Mouse (Mus musculus) heart, embryonic 16.5 days (tissue): ENCODE results near the gene Adamts7. TPM values are rescaled to one million over a fixed set of nuclear protein-coding genes. Genes with fewer than 3 reads are reported as not detected.

Experiments
- ATAC-seq: fragments of 200-750 bp; cut with Nextera tagmentation; replicated peaks from 2 replicates; pipeline ENCODE4 v1.8.0; 2017; ENCODE audit warnings: moderate number of reproducible peaks; ENCODE audit not compliant: insufficient read depth, low FRiP score; ENCODE audit errors: extremely low read depth
- H3K27ac ChIP-seq: fragments of 300-500 bp; sonication (generic); 2 replicates; pipeline ENCODE4 v1.5.1; 2014; ENCODE audit warnings: mild to moderate bottlenecking, low read length, control low read depth, moderate library complexity
- H3K27me3 ChIP-seq: fragments of 300-500 bp; sonication (generic); 2 replicates; pipeline ENCODE4 v1.6.1; 2014; ENCODE audit warnings: low read length, mixed read lengths; ENCODE audit not compliant: control insufficient read depth, insufficient read depth
- H3K36me3 ChIP-seq: fragments of 300-500 bp; sonication (generic); 2 replicates; pipeline ENCODE4 v1.6.1; 2014; ENCODE audit not compliant: control insufficient read depth, insufficient read depth
- H3K4me1 ChIP-seq: fragments of 300-500 bp; sonication (generic); 2 replicates; pipeline ENCODE4 v1.6.1; 2014; ENCODE audit warnings: low read length, mixed read lengths; ENCODE audit not compliant: control insufficient read depth, insufficient read depth
- H3K4me2 ChIP-seq: fragments of 300-500 bp; sonication (generic); 2 replicates; pipeline ENCODE4 v1.6.1; 2014; ENCODE audit warnings: low read depth, mild to moderate bottlenecking, control low read depth, low read length
- H3K4me3 ChIP-seq: fragments of 300-500 bp; sonication (generic); 2 replicates; pipeline ENCODE4 v1.5.1; 2014; ENCODE audit warnings: mild to moderate bottlenecking, control low read depth, low read length
- H3K9ac ChIP-seq: fragments of 300-500 bp; sonication (generic); 2 replicates; pipeline ENCODE4 v1.6.1; 2014; ENCODE audit warnings: low read length, control low read depth
- H3K9me3 ChIP-seq: fragments of 300-500 bp; sonication (generic); replicated peaks from 2 replicates; pipeline ENCODE4 v1.6.1; 2016; ENCODE audit warnings: low read length; ENCODE audit not compliant: control insufficient read depth
- WGBS: fragments of 180-500 bp; shearing (Covaris S2); extraction: QIAGEN DNeasy Blood & Tissue Kit; methylation state at CpG from one replicate; pipeline ENCODE4 v1.1.7; 2014; 5-methylcytosine and 5-hydroxymethylcytosine counted together
- polyA plus RNA-seq: library from polyadenylated mRNA; unstranded; fragments of >200 nt; fragmentation: Nextera tagmentation; extraction: Ambion mirVana; gene quantifications from 2 replicates; pipeline ENCODE4 v1.2.1, GENCODE M21; 2015

The Adamts7 gene
- polyA plus RNA-seq, result 8.7 and 9.3 TPM in 2 replicates

GRCm38 (mm10) chr9:90162926-90163748 is at the start of gene Adamts7:
Adamts7 (plus strand) TSS chr9:90163069.
- Histone ChIP-seq H3K36me3 (peaks cover 3% of the 10 kb centered on the region; the same call in 1 of the 2 replicates), H3K4me3 (peak within 1 kb of the TSS; percentile 89), H3K27ac (peak within 1 kb of the TSS; percentile 47), H3K4me1 (peaks cover 24% of the 10 kb centered on the region), H3K9ac (peak within 1 kb of the TSS; percentile 89), H3K4me2 (peak within 1 kb of the TSS; percentile 99), H3K9me3 (peaks cover 2% of the 10 kb centered on the region; the same call in 1 of the 2 replicates), H3K27me3 (no peaks in the 10 kb centered on the region)
- under 1% methylated on average over 52 of the region's 60 CpGs for WGBS
- ATAC-seq, result peak; percentile 49

GRCm38 (mm10) chr9:90113151-90113550 is 49.7 kb upstream of the Adamts7 start:
- H3K4me1 ChIP-seq, result peaks cover 27% of the 10 kb centered on the region
- WGBS, result under 1% methylated on average over 13 of the region's 13 CpGs
- H3K9me3 ChIP-seq, result no peaks in the 10 kb centered on the region
- H3K9ac ChIP-seq, result peak overlapping the region; percentile 100
- H3K27ac ChIP-seq, result peak overlapping the region; percentile 100
- ATAC-seq, result no peak
- no peaks in the 10 kb centered on the region for H3K27me3 ChIP-seq
- peak overlapping the region; percentile 96 for H3K4me2 ChIP-seq
- H3K4me3 ChIP-seq, result peak overlapping the region; percentile 96
- H3K36me3 ChIP-seq, result no peaks in the 10 kb centered on the region; the same call in 1 of the 2 replicates

GRCm38 (mm10) chr9:90113651-90114566 is 49.0 kb upstream of the Adamts7 start:
- H3K27ac ChIP-seq, result peak overlapping the region; percentile 100
- H3K36me3 ChIP-seq, result no peaks in the 10 kb centered on the region; the same call in 1 of the 2 replicates
- H3K27me3 ChIP-seq, result no peaks in the 10 kb centered on the region
- H3K4me1 ChIP-seq, result peaks cover 27% of the 10 kb centered on the region
- WGBS, result under 1% methylated on average over 80 of the region's 82 CpGs
- peak; percentile 72 for ATAC-seq
- peak overlapping the region; percentile 96 for H3K4me3 ChIP-seq
- H3K9me3 ChIP-seq, result no peaks in the 10 kb centered on the region
- peak overlapping the region; percentile 100 for H3K9ac ChIP-seq
- H3K4me2 ChIP-seq, result peak overlapping the region; percentile 96

GRCm38 (mm10) chr9:90114567-90115307 is 48.1 kb upstream of the Adamts7 start, which contains the start of gene Morf4l1:
Morf4l1 (minus strand) TSS chr9:90114774.
- H3K4me3 ChIP-seq, result peak within 1 kb of the TSS; percentile 96
- ATAC-seq, result peak; percentile 97
- 1% methylated on average over 40 of the region's 40 CpGs for WGBS
- no peaks in the 10 kb centered on the region for H3K36me3 ChIP-seq
- H3K4me2 ChIP-seq, result peak within 1 kb of the TSS; percentile 96
- peaks cover 25% of the 10 kb centered on the region for H3K4me1 ChIP-seq
- peak within 1 kb of the TSS; percentile 100 for H3K9ac ChIP-seq
- no peaks in the 10 kb centered on the region for H3K9me3 ChIP-seq
- peak within 1 kb of the TSS; percentile 100 for H3K27ac ChIP-seq
- no peaks in the 10 kb centered on the region for H3K27me3 ChIP-seq

- H3K4me2 ChIP-seq, result peak overlapping the region; percentile 68
- ATAC-seq, result no peak
Observed at GRCm38 (mm10) chr9:90115308-90115700, 47.6 kb upstream of the Adamts7 start.

GRCm38 (mm10) chr9:90117234-90117633 is 45.6 kb upstream of the Adamts7 start:
- Histone ChIP-seq H3K27me3 (no peaks in the 10 kb centered on the region; the same call in 1 of the 2 replicates), H3K27ac (no peak overlapping the region), H3K9ac (no peak overlapping the region), H3K9me3 (no peaks in the 10 kb centered on the region), H3K4me3 (no peak overlapping the region), H3K4me1 (peaks cover 11% of the 10 kb centered on the region), H3K36me3 (no peaks in the 10 kb centered on the region), H3K4me2 (no peak overlapping the region)
- ATAC-seq, result no peak

More at GRCm38 (mm10) chr9:90115308-90115700, 47.6 kb upstream of the Adamts7 start:
- no peaks in the 10 kb centered on the region for H3K27me3 ChIP-seq
- no peak overlapping the region for H3K27ac ChIP-seq
- H3K4me1 ChIP-seq, result peaks cover 20% of the 10 kb centered on the region
- H3K36me3 ChIP-seq, result no peaks in the 10 kb centered on the region
- H3K9ac ChIP-seq, result peak overlapping the region; percentile 71
- no peaks in the 10 kb centered on the region for H3K9me3 ChIP-seq
- H3K4me3 ChIP-seq, result peak overlapping the region; percentile 96

GRCm38 (mm10) chr9:90122246-90122740 is 40.6 kb upstream of the Adamts7 start:
- Histone ChIP-seq H3K4me2 (no peak overlapping the region), H3K36me3 (no peaks in the 10 kb centered on the region), H3K4me3 (no peak overlapping the region), H3K9me3 (no peaks in the 10 kb centered on the region), H3K27ac (no peak overlapping the region), H3K9ac (no peak overlapping the region), H3K27me3 (no peaks in the 10 kb centered on the region; the same call in 1 of the 2 replicates), H3K4me1 (peaks cover 17% of the 10 kb centered on the region)
- no peak for ATAC-seq
- 63% methylated on average over 4 of the region's 4 CpGs for WGBS

GRCm38 (mm10) chr9:90124156-90124872 is 38.6 kb upstream of the Adamts7 start:
- Histone ChIP-seq H3K27ac (0 out of 2 replicates have a peak overlapping the region, but pooled peaks have one; percentile 5), H3K4me1 (peaks cover 20% of the 10 kb centered on the region), H3K9me3 (no peaks in the 10 kb centered on the region), H3K4me3 (no peak overlapping the region), H3K4me2 (peak overlapping the region; percentile 23; the same call in 1 of the 2 replicates), H3K9ac (no peak overlapping the region), H3K27me3 (no peaks in the 10 kb centered on the region; the same call in 1 of the 2 replicates), H3K36me3 (no peaks in the 10 kb centered on the region)
- WGBS, result 48% methylated on average over 11 of the region's 11 CpGs
- no peak for ATAC-seq
